Mouse (Mus musculus): ENCODE results near the gene Kcnj15.

The Kcnj15 gene

DNA sequence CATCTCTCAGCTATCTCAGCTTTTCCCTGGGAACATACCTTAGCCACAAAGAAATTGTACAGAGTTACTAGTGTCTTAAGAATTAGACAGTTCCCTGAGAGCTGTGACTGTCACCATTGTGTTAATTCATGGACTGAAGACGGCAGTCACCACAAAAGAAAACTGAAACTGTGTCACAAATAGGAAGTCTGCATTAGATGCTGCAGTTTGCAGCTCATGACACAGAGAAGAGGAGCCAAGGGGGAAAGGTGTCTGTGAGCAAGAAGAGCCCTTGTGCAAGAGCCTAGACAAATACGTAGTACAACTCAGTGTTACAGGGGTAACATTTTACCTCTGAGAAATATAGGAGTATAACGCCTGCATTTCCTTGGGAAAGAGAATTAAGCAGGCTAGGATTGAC, 40.3 kb downstream of the Kcnj15 start:
- DNase-seq: no peak

DNA sequence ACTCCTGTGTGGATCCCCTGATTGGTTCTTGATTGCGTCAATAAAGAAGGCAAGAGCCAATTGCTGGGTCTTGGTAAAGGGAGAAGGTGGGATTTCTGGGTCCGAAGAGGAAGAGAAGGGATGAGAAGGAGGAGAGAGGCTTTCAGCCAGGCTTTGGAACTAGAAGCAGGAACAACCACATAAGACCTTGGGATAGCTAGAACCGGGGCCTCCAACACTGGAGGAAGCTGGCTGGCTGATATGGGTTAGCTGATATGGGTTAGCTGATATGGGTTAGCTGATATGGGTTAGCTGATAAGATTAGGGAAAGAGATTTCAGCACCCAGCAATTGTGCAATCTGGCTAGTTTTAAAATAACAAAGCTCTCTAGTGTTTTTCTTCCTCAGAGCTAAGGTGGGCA, 44.3 kb downstream of the Kcnj15 start:
- no peak for DNase-seq

DNA sequence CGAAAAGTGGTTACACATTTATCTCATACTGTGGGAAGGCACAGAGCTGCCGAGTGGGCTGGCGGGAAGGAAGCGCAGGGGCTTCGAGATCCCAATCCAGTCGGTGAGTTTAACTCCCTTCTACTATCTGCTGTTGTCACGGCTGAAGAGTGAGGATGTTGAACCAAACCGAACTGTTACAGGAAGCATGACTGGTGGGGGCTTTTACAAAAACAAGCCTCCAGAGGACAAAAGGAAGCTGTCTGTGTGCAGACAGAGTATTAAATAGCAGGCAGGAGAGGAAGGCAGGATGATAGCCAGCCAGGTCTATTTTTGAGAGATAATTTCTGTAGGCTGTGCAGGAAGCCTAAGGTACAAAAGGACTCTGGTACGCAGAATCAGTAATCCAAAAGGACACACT, 46.3 kb downstream of the Kcnj15 start:
- no peak for DNase-seq

DNA sequence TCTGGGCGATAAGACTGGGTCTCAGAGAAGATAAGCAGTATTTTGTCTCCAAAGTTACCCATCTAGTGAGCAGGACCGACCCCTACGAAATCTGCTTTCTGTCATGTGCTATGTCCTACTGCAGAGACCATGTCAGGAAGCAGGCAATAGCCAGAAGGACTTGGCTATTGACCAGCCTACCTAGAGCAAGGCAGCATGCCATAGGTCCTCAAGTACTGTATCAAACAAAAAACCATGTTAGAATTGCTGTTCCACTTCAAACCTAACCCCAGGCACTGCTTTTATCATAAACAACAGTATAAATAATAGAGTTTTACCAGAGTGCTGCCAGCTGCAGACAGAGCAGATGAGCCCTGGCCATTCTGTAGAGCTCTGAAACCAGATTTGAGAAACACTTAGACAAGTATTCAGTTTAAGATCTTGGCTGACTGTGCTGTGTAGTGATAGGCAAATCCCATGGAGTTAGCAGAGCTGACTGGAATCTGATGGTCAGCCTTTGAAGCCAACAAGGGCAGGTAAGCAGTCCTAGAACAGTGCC, 50.5 kb downstream of the Kcnj15 start:
- DNase-seq: no peak

- DNase-seq: no peak
These were observed 64.7 kb downstream of the Kcnj15 start for GRCm38 (mm10) chr16:95321945-95322625.

- DNase-seq: no peak
These were observed 74.8 kb downstream of the Kcnj15 start for GRCm38 (mm10) chr16:95332159-95332558.

DNA sequence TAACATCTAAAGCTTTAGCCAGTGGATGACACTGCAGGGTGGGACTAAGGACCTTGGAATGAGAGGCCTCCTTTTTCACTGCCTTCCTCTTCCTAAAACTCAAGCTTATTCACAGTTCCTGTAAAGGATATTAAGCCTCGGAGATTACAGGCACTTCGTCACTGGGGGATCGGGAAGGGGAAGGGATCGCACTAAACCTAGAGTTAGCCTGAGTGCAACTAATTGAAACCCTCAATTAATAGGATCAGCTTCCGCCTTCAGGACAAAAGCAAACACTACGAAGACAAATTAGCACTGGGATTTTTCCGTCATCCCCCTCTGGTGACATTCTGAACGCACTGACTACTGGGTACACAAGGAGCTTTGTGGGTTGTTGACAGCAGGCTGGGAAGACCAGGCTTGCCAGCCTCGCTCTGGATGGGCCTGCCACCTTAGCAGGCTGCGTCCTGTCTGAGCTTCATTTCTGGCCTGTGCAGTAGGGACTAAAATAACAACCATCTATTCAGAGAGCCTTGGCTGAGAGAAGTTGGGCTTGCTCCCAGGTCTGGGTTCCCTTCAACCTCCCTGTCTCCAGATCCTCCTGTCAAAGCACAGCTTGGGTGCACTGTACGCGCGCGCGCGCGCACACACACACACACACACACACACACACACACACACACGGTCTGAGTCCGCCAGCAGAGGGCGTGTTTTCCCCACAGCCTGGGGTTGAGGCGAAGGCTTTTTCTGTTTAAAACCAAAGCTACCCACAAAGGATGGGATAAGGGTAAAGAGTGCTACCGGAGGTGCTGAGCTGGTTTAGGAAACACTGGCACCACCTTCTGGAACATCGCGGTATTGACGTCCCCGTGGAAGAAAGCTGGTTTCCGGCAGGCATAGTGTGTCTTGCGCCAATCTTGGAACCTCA, 83.8 kb downstream of the Kcnj15 start:
- DNase-seq: peak; percentile 78 to 84

GRCm38 (mm10) chr16:95342030-95342429, 84.7 kb downstream of the Kcnj15 start:
- no peak for DNase-seq

DNA sequence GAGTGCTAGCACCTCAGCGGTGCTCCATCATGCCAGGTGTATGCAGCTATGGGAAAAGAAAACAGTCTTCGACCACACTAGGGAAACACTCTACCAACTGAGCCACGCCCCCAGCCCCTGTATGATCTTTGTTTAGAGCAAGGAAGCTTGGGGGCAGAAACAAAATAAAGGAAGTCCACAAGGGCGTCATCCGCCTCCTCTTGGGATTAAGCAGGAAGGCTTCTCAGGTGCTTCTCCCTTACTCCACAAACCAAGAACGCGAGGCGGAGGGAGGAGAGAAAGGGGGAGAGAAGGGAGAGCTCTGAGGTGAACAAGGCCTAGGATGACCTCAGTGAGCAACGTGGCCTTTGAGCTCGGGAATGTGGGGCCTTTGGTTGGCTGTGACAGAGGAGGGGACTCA, 87.6 kb downstream of the Kcnj15 start:
- DNase-seq: no peak

DNA sequence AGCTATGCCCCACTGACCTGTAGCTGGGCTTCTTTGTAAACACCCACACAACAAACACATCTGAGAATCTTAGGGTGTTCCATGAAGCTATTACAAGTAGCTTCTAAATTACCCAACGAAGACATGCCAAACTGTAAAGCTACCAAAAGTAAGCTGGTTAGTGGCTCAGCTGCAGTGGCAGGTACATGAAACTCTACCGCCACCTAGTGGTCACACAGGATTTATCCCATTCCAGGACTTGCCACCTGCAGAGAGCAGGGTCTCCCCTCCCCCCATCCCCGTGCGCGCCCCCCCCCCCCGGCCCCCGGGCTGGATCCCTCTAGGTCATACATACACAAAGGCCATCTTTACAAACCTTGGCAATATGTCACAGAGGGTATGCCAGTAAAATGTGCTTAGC, 88.5 kb downstream of the Kcnj15 start:
- DNase-seq: peak; percentile 65 to 77

DNA sequence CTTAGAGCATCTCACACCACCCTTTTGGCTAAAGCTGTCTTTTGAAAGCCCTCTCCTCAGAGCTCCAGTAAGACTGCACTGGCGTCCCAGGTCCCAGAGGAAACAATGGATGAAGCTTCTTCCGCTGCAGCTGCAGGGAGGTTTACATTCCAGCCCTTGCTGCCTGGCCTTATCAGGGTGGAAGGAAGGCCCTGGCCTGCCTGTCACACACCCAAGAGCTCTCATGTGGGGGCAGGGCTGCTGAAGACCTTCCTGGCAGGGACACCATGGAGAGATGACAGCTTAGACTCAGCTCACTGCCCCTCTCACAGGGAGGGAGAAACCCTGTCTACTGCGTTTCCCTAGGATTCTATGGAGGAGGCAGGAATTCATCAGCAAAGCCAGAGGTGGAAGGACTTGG, 89.8 kb downstream of the Kcnj15 start:
- DNase-seq: no peak

- DNase-seq: no peak
These were observed 91.2 kb downstream of the Kcnj15 start for GRCm38 (mm10) chr16:95348555-95348954.

DNA sequence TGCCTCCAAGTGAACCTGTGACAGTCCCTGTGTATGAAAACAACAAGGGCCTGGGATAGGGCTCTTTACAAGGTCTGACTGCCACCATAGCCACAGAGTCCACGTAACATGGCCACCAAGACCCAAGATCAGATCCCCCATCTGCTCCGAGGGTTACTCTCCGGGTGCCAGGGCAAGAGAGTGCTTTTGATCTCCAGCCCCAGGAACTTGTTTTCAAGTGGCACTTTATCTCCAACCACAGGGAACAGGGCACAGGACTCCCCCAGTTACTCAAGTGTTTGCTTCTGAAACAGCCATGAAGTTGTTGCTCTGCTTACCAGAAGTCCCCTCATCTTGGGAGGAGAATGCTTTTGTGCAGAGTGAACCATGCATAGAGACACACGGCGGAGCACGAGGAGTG, 92.0 kb downstream of the Kcnj15 start:
- no peak for DNase-seq

- no peak for DNase-seq
These were observed 92.4 kb downstream of the Kcnj15 start for GRCm38 (mm10) chr16:95349745-95350144.

All from cerebellum, adult 18-20 months (tissue).